Mouse (Mus musculus): ENCODE measurements around the gene Cdrt4. TPM values are rescaled to one million over a fixed set of nuclear protein-coding genes. Genes with fewer than 3 reads are reported as not detected.

The Cdrt4 gene
- polyA plus RNA-seq, 1 experiment from 2014 or later = not detected

GRCm38 (mm10) chr11:63024136-63024535, 73.1 kb downstream of the Cdrt4 start:
- Histone ChIP-seq H3K9ac (ENCODE audit: low read length) (no peak overlapping the region), H3K27ac (replicated peaks) (no peak overlapping the region; the same call in 1 of the 2 replicates), H3K4me2 (replicated peaks; ENCODE audit: low read depth) (no peak overlapping the region), H3K9me3 (ENCODE audit: control insufficient read depth, low read length) (no peaks in the 10 kb centered on the region), H3K4me3 (ENCODE audit: low read depth, low read length) (no peak overlapping the region), H3K36me3 (ENCODE audit: control insufficient read depth, insufficient read depth, low read length) (no peaks in the 10 kb centered on the region), H3K27me3 (ENCODE audit: control insufficient read depth, insufficient read depth, low read length) (no peaks in the 10 kb centered on the region), H3K4me1 (replicated peaks; ENCODE audit: control insufficient read depth, insufficient read depth) (no peaks in the 10 kb centered on the region; the same call in 1 of the 2 replicates)
- ATAC-seq (ENCODE audit: low FRiP score, low TSS enrichment) = peak; percentile 28; the same call in 1 of the 2 replicates
- no peak for DNase-seq (ENCODE audit: low spot score)
- no peak for TF ChIP-seq EP300 (optimal IDR thresholded peaks at IDR 0.05)
- no peak for TF ChIP-seq CTCF (IDR thresholded peaks at IDR 0.05; ENCODE audit: low read depth)
- 43% methylated on average over 2 of the region's 2 CpGs for WGBS

GRCm38 (mm10) chr11:63025476-63025875, 74.5 kb downstream of the Cdrt4 start:
- Histone ChIP-seq H3K4me2 (replicated peaks; ENCODE audit: low read depth) (no peak overlapping the region), H3K9ac (ENCODE audit: low read length) (no peak overlapping the region), H3K4me3 (ENCODE audit: low read depth, low read length) (no peak overlapping the region), H3K27me3 (ENCODE audit: control insufficient read depth, insufficient read depth, low read length) (no peaks in the 10 kb centered on the region), H3K27ac (replicated peaks) (peak overlapping the region; percentile 40), H3K36me3 (ENCODE audit: control insufficient read depth, insufficient read depth, low read length) (no peaks in the 10 kb centered on the region), H3K4me1 (replicated peaks; ENCODE audit: control insufficient read depth, insufficient read depth) (peaks cover 3% of the 10 kb centered on the region; the same call in 1 of the 2 replicates), H3K9me3 (ENCODE audit: control insufficient read depth, low read length) (no peaks in the 10 kb centered on the region)
- no peak for DNase-seq (ENCODE audit: low spot score)
- WGBS = 37% methylated on average over 6 of the region's 6 CpGs
- TF ChIP-seq EP300 (optimal IDR thresholded peaks at IDR 0.05) = peak; percentile 90
- TF ChIP-seq CTCF (IDR thresholded peaks at IDR 0.05; ENCODE audit: low read depth) = no peak
- peak; percentile 69; the same call in 1 of the 2 replicates for ATAC-seq (ENCODE audit: low FRiP score, low TSS enrichment)

- ATAC-seq (ENCODE audit: low FRiP score, low TSS enrichment) (0 out of 2 replicates have a peak, but pooled peaks have one; percentile 30), DNase-seq (ENCODE audit: low spot score) (no peak)
- Histone ChIP-seq H3K9ac (ENCODE audit: low read length) (no peak overlapping the region), H3K4me2 (replicated peaks; ENCODE audit: low read depth) (no peak overlapping the region), H3K4me3 (ENCODE audit: low read depth, low read length) (no peak overlapping the region), H3K4me1 (replicated peaks; ENCODE audit: control insufficient read depth, insufficient read depth) (peaks cover 3% of the 10 kb centered on the region; the same call in 1 of the 2 replicates), H3K9me3 (ENCODE audit: control insufficient read depth, low read length) (no peaks in the 10 kb centered on the region), H3K36me3 (ENCODE audit: control insufficient read depth, insufficient read depth, low read length) (no peaks in the 10 kb centered on the region), H3K27ac (replicated peaks) (no peak overlapping the region; the same call in 1 of the 2 replicates), H3K27me3 (ENCODE audit: control insufficient read depth, insufficient read depth, low read length) (no peaks in the 10 kb centered on the region)
- no peak for TF ChIP-seq EP300 (optimal IDR thresholded peaks at IDR 0.05)
- no peak for TF ChIP-seq CTCF (IDR thresholded peaks at IDR 0.05; ENCODE audit: low read depth)
- WGBS = 57% methylated on average over 9 of the region's 9 CpGs
Observed at GRCm38 (mm10) chr11:63026651-63027141, 75.7 kb downstream of the Cdrt4 start.

GRCm38 (mm10) chr11:63028131-63028530, 77.1 kb downstream of the Cdrt4 start:
- TF ChIP-seq EP300 (optimal IDR thresholded peaks at IDR 0.05) = no peak
- no peak for TF ChIP-seq CTCF (IDR thresholded peaks at IDR 0.05; ENCODE audit: low read depth)
- H3K27me3 ChIP-seq (ENCODE audit: control insufficient read depth, insufficient read depth, low read length) = no peaks in the 10 kb centered on the region
- no peaks in the 10 kb centered on the region for H3K9me3 ChIP-seq (ENCODE audit: control insufficient read depth, low read length)
- no peak for ATAC-seq (ENCODE audit: low FRiP score, low TSS enrichment)
- DNase-seq (ENCODE audit: low spot score) = no peak
- H3K4me1 ChIP-seq (replicated peaks; ENCODE audit: control insufficient read depth, insufficient read depth) = peaks cover 3% of the 10 kb centered on the region; the same call in 1 of the 2 replicates
- no peak overlapping the region for H3K9ac ChIP-seq (ENCODE audit: low read length)
- H3K4me3 ChIP-seq (ENCODE audit: low read depth, low read length) = no peak overlapping the region
- 87% methylated on average over 3 of the region's 3 CpGs for WGBS
- no peak overlapping the region for H3K27ac ChIP-seq (replicated peaks)
- H3K4me2 ChIP-seq (replicated peaks; ENCODE audit: low read depth) = no peak overlapping the region
- no peaks in the 10 kb centered on the region for H3K36me3 ChIP-seq (ENCODE audit: control insufficient read depth, insufficient read depth, low read length)

- Histone ChIP-seq H3K4me3 (ENCODE audit: low read depth, low read length) (no peak overlapping the region), H3K36me3 (ENCODE audit: control insufficient read depth, insufficient read depth, low read length) (no peaks in the 10 kb centered on the region), H3K27me3 (ENCODE audit: control insufficient read depth, insufficient read depth, low read length) (no peaks in the 10 kb centered on the region), H3K4me1 (replicated peaks; ENCODE audit: control insufficient read depth, insufficient read depth) (peaks cover 3% of the 10 kb centered on the region; the same call in 1 of the 2 replicates), H3K9me3 (ENCODE audit: control insufficient read depth, low read length) (no peaks in the 10 kb centered on the region), H3K9ac (ENCODE audit: low read length) (no peak overlapping the region), H3K4me2 (replicated peaks; ENCODE audit: low read depth) (no peak overlapping the region), H3K27ac (replicated peaks) (no peak overlapping the region)
- TF ChIP-seq EP300 (optimal IDR thresholded peaks at IDR 0.05) (no peak), CTCF (IDR thresholded peaks at IDR 0.05; ENCODE audit: low read depth) (no peak)
- 55% methylated on average over 4 of the region's 4 CpGs for WGBS
- ATAC-seq (ENCODE audit: low FRiP score, low TSS enrichment) (no peak), DNase-seq (ENCODE audit: low spot score) (no peak)
Observed at GRCm38 (mm10) chr11:63029148-63029714, 78.2 kb downstream of the Cdrt4 start.

- no peak overlapping the region for H3K4me3 ChIP-seq (ENCODE audit: low read depth, low read length)
- no peaks in the 10 kb centered on the region for H3K27me3 ChIP-seq (ENCODE audit: control insufficient read depth, insufficient read depth, low read length)
- WGBS = 86% methylated on average over 6 of the region's 6 CpGs
- H3K4me2 ChIP-seq (replicated peaks; ENCODE audit: low read depth) = no peak overlapping the region
- peaks cover 3% of the 10 kb centered on the region; the same call in 1 of the 2 replicates for H3K4me1 ChIP-seq (replicated peaks; ENCODE audit: control insufficient read depth, insufficient read depth)
- ATAC-seq (ENCODE audit: low FRiP score, low TSS enrichment) (no peak), DNase-seq (ENCODE audit: low spot score) (no peak)
- H3K9ac ChIP-seq (ENCODE audit: low read length) = no peak overlapping the region
- H3K36me3 ChIP-seq (ENCODE audit: control insufficient read depth, insufficient read depth, low read length) = no peaks in the 10 kb centered on the region
- TF ChIP-seq EP300 (optimal IDR thresholded peaks at IDR 0.05) (no peak), CTCF (IDR thresholded peaks at IDR 0.05; ENCODE audit: low read depth) (no peak)
- no peaks in the 10 kb centered on the region for H3K9me3 ChIP-seq (ENCODE audit: control insufficient read depth, low read length)
- no peak overlapping the region for H3K27ac ChIP-seq (replicated peaks)
Observed at GRCm38 (mm10) chr11:63029721-63030120, 78.7 kb downstream of the Cdrt4 start.
